Mouse (Mus musculus) megakaryocyte, embryonic 14.5 days (primary cell): ENCODE results near the gene Ddx47.

Experiments used
- FLI1 ChIP-seq: IDR thresholded peaks from 2 replicates; pipeline ENCODE4 v1.6.1; 2012; ENCODE audit warnings: low read length, inconsistent platforms, mixed read lengths
- GATA1 ChIP-seq: IDR thresholded peaks from 3 replicates; pipeline ENCODE4 v1.6.1; 2012; ENCODE audit warnings: mixed read lengths, low read length, inconsistent platforms, borderline replicate concordance

- TF ChIP-seq GATA1 (no peak), FLI1 (no peak)
These were observed 39.3 kb upstream of the Ddx47 start for GRCm38 (mm10) chr6:134972096-134972495.
